Mouse (Mus musculus) stomach, embryonic 15.5 days (tissue): ENCODE results near the gene Tor1a. TPM values are rescaled to one million over a fixed set of nuclear protein-coding genes. Genes with fewer than 3 reads are reported as not detected.
A peak's percentile ranks its signal among the peaks of the same experiment; 100 is the strongest.

Experiments used
- ATAC-seq: fragments of 200-750 bp; cut with Nextera tagmentation; 2 replicates; pipeline ENCODE4 v1.8.0; 2017; ENCODE audit warnings: low read depth, moderate number of reproducible peaks, moderate TSS enrichment; ENCODE audit not compliant: insufficient read depth, low FRiP score
- H3K27ac ChIP-seq: fragments of 300-500 bp; sonication (generic); 2 replicates; pipeline ENCODE4 v1.5.1; 2015; ENCODE audit warnings: mild to moderate bottlenecking, inconsistent platforms
- H3K27me3 ChIP-seq: fragments of 300-500 bp; sonication (generic); replicated peaks from 2 replicates; pipeline ENCODE4 v1.6.1; 2015; ENCODE audit warnings: inconsistent platforms
- H3K36me3 ChIP-seq: fragments of 300-500 bp; sonication (generic); 2 replicates; pipeline ENCODE4 v1.6.1; 2015; ENCODE audit warnings: inconsistent platforms
- H3K4me1 ChIP-seq: fragments of 300-500 bp; sonication (generic); 2 replicates; pipeline ENCODE4 v1.6.1; 2015; ENCODE audit warnings: inconsistent platforms
- H3K4me2 ChIP-seq: fragments of 300-500 bp; sonication (generic); 2 replicates; pipeline ENCODE4 v1.6.1; 2015; ENCODE audit warnings: mild to moderate bottlenecking, inconsistent platforms
- H3K4me3 ChIP-seq: fragments of 300-500 bp; sonication (generic); replicated peaks from 2 replicates; pipeline ENCODE4 v1.5.1; 2015; ENCODE audit warnings: inconsistent platforms
- H3K9ac ChIP-seq: fragments of 300-500 bp; sonication (generic); 2 replicates; pipeline ENCODE4 v1.6.1; 2015; ENCODE audit warnings: inconsistent platforms
- H3K9me3 ChIP-seq: fragments of 300-500 bp; sonication (generic); 2 replicates; pipeline ENCODE4 v1.6.1; 2016; ENCODE audit warnings: inconsistent platforms
- WGBS: fragments of 180-500 bp; shearing (Covaris S2); methylation state at CpG from one replicate; pipeline ENCODE4 v1.1.7; 2015; 5-methylcytosine and 5-hydroxymethylcytosine counted together
- polyA plus RNA-seq: library from polyadenylated mRNA; unstranded; fragments of >200 nt; fragmentation: Nextera tagmentation; extraction: Ambion mirVana; gene quantifications from 2 replicates; pipeline ENCODE4 v1.2.1, GENCODE M21; 2015

The Tor1a gene
- polyA plus RNA-seq, 1 experiment from 2014 or later = 73.9 TPM

GRCm38 (mm10) chr2:30915376-30915775 is 52.4 kb downstream of the Tor1a start:
- ATAC-seq = no peak
- H3K9me3 ChIP-seq = no peaks in the 10 kb centered on the region
- no peak overlapping the region for H3K9ac ChIP-seq
- H3K36me3 ChIP-seq = no peaks in the 10 kb centered on the region
- no peak overlapping the region for H3K4me2 ChIP-seq
- H3K27ac ChIP-seq = no peak overlapping the region
- WGBS = 82% methylated on average over 5 of the region's 5 CpGs
- H3K4me3 ChIP-seq = no peak overlapping the region
- H3K4me1 ChIP-seq = peaks cover 14% of the 10 kb centered on the region; the same call in 1 of the 2 replicates
- no peaks in the 10 kb centered on the region for H3K27me3 ChIP-seq

DNA sequence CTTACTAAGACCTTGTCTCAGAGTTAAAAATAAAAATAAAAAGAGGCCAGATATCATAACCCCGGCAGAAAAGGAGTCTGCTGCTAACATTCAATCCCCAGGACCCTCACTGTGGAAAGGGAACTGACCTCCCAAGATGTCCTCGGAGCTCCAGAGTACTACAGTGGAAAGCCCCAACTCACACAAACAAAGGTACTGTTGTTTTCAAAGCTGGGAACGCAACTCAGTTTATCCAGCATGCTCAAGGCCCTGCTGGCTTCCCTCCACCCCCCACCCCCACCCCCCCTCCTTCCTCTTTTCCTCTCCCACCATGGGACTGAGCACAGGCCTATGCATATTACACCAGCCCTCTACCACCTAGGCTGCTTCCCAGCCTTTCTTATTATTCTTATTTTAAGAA is 52.9 kb downstream of the Tor1a start:
- Histone ChIP-seq H3K4me2 (no peak overlapping the region), H3K9ac (no peak overlapping the region), H3K4me3 (no peak overlapping the region), H3K9me3 (no peaks in the 10 kb centered on the region), H3K27ac (no peak overlapping the region), H3K27me3 (no peaks in the 10 kb centered on the region), H3K36me3 (no peaks in the 10 kb centered on the region), H3K4me1 (peaks cover 14% of the 10 kb centered on the region; the same call in 1 of the 2 replicates)
- ATAC-seq = no peak
- WGBS = 51% methylated on average over 3 of the region's 3 CpGs

DNA sequence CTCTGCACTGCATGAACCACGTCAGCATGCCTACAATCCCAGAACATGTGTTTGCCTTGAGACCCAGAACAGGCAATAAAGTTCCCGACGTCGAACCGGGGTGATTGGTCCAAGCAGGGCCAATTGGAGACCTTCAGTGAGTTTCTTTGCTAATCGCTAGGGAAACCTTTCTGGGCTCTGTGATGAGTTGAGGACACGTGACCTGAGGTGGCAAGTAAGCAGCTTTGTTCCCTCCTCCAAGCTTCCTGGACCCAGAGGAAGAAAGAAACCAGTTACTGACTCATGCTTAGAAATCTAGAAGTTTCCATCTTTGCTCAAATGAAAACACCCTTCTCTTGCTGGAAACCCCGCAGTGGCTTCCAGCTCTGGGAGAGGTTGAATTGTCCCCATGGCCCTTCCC is 54.7 kb downstream of the Tor1a start:
- H3K27ac ChIP-seq = no peak overlapping the region
- no peak for ATAC-seq

DNA sequence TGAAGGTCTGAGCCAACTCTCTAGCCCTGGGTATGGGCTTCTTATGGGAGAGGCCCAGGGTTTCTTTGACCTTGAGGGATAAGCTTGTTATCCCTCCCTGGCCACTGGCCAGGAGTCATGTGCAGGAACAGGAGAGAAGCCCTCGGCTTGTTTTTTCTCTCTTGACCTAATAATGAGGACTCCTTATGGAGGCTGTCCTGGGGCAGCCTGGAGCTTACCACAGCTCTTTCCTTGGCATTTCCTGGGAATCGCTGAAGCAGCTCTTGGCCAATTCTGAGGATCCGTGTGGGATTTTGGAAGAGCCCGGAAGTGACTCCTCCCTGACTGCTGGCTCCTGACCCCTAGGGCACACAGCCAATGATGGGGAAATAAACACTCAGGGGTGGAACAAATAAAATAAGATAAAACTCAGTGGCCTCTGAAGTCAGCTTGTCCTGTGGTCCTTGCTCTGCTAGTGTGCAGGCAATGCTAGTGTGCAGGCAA is 55.4 kb downstream of the Tor1a start:
- H3K4me1 ChIP-seq = peaks cover 6% of the 10 kb centered on the region; the same call in 1 of the 2 replicates
- 0 out of 2 replicates have a peak overlapping the region, but pooled peaks have one; percentile 40 for H3K27ac ChIP-seq
- ATAC-seq = no peak
- no peaks in the 10 kb centered on the region for H3K9me3 ChIP-seq
- H3K36me3 ChIP-seq = no peaks in the 10 kb centered on the region
- 31% methylated on average over 4 of the region's 4 CpGs for WGBS
- no peak overlapping the region for H3K4me3 ChIP-seq
- no peaks in the 10 kb centered on the region for H3K27me3 ChIP-seq
- H3K9ac ChIP-seq = no peak overlapping the region
- H3K4me2 ChIP-seq = no peak overlapping the region

More for the DNA sequence above, 54.7 kb downstream of the Tor1a start:
- H3K4me3 ChIP-seq = no peak overlapping the region
- no peaks in the 10 kb centered on the region for H3K27me3 ChIP-seq
- H3K9ac ChIP-seq = no peak overlapping the region
- peaks cover 6% of the 10 kb centered on the region; the same call in 1 of the 2 replicates for H3K4me1 ChIP-seq
- no peak overlapping the region for H3K4me2 ChIP-seq
- no peaks in the 10 kb centered on the region for H3K36me3 ChIP-seq
- WGBS = 80% methylated on average over 8 of the region's 8 CpGs
- no peaks in the 10 kb centered on the region for H3K9me3 ChIP-seq

Other genes starting within 250 kb of the Tor1a start
- gene 1700001O22Rik, start 164.3 kb downstream of the Tor1a start, polyA plus RNA-seq = 2.8 and 2.9 TPM in 2 replicates
- gene Ntmt1, start 160.1 kb downstream of the Tor1a start, polyA plus RNA-seq = 78.8 and 82.3 TPM in 2 replicates
- gene Asb6, start 137.6 kb downstream of the Tor1a start, polyA plus RNA-seq = 29.5 and 30.1 TPM in 2 replicates
- gene Prrx2, start 133.0 kb downstream of the Tor1a start, polyA plus RNA-seq = 3.8 and 4.3 TPM in 2 replicates
- 6.7 and 9.0 TPM in 2 replicates for gene Ptges, start 38.1 kb downstream of the Tor1a start, polyA plus RNA-seq
- gene Tor1b, start 15.0 kb downstream of the Tor1a start, polyA plus RNA-seq = 30.6 and 31.1 TPM in 2 replicates
- gene BC005624, start 14.3 kb upstream of the Tor1a start, polyA plus RNA-seq = 53.8 TPM in 2 replicates
- gene Usp20, start 14.3 kb upstream of the Tor1a start, polyA plus RNA-seq = 17.4 and 19.0 TPM in 2 replicates
- 27.8 and 34.0 TPM in 2 replicates for gene Fnbp1, start 174.1 kb upstream of the Tor1a start, polyA plus RNA-seq
- 33.2 and 35.3 TPM in 2 replicates for gene Gpr107, start 184.4 kb upstream of the Tor1a start, polyA plus RNA-seq